Mouse (Mus musculus): Measurements from ENCODE around the gene Bean1.

DNA sequence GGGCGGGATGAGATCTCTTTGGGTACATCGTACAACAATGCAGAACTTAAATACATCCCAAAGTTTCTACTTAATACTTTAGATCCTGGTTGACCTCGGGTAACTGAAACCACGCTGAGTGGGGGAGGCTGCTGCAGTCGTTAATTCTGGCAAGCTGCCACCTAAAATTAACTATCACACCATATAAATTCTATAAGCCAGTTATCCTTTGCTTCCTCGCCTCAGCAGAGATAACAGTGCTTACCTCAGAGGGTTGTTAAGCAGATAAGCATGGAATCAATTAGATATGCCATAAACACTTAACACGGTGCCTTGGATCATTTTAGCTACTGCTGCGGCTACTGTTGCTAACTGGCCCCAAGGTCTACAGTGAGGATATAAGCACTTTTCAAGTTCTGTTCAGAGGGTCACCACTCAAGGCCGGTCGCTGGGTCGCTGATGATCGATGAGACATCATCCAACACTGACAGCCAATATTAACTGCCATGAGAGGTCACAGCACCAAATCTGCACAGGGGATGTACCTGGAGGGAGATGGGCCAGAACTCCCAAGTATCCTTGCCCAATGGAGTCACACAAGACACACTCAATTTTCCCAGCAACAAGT, 71.9 kb downstream of the Bean1 start:
- TF ChIP-seq CTCF (IDR thresholded peaks at IDR 0.05; ENCODE audit: extremely low read depth, insufficient read length, insufficient replicate concordance, low read depth, low read length) (no peak), POLR2A (IDR thresholded peaks at IDR 0.05; ENCODE audit: low read depth, low read length) (no peak)

All from small intestine, adult 2 months (tissue).